20 mouse cellular contexts compared by ENCODE assay signal in genomic region chr16:81502578-81502977, GRCm38 (mm10).
"Had no signal": no experiment of that assay in that cellular context is flagged by ENCODE, and none has a peak within 500 bp of the region (broad histone marks: within the 10 kb centered on the region; RNA-seq: fewer than 3 reads in every experiment).

No protein-coding gene starts in this region.

- H3K27me3 ChIP-seq: liver, embryonic 13.5 days; liver, embryonic 15.5 days; lung, embryonic 15.5 days; megakaryocyte, embryonic 14.5 days; neural tube, embryonic 13.5 days; neural tube, embryonic 15.5 days; stomach, embryonic 15.5 days had no signal

- H3K4me1 ChIP-seq: liver, embryonic 13.5 days; liver, embryonic 15.5 days; lung, embryonic 15.5 days; megakaryocyte, embryonic 14.5 days; neural tube, embryonic 13.5 days; neural tube, embryonic 15.5 days; stomach, embryonic 15.5 days had no signal

- H3K36me3 ChIP-seq: liver, embryonic 13.5 days; liver, embryonic 15.5 days; lung, embryonic 15.5 days; neural tube, embryonic 13.5 days; neural tube, embryonic 15.5 days; stomach, embryonic 15.5 days had no signal

- ATAC-seq: liver, postnatal 0 days; lung, postnatal 0 days had no signal

- H3K9ac ChIP-seq: liver, embryonic 13.5 days; liver, embryonic 15.5 days; liver, postnatal 0 days; lung, embryonic 15.5 days; neural tube, embryonic 13.5 days; neural tube, embryonic 15.5 days; stomach, embryonic 15.5 days had no signal

- H3K27ac ChIP-seq: liver, embryonic 13.5 days; liver, embryonic 15.5 days; lung, embryonic 15.5 days; macrophage; neural tube, embryonic 13.5 days; neural tube, embryonic 15.5 days; stomach, embryonic 15.5 days; stomach, postnatal 0 days had no signal

- H3K4me2 ChIP-seq: liver, embryonic 13.5 days; liver, embryonic 15.5 days; lung, embryonic 15.5 days; neural tube, embryonic 13.5 days; neural tube, embryonic 15.5 days; stomach, embryonic 15.5 days had no signal

- H3K9me3 ChIP-seq: liver, embryonic 13.5 days; liver, embryonic 15.5 days; lung, embryonic 15.5 days; megakaryocyte, embryonic 14.5 days; neural tube, embryonic 13.5 days; neural tube, embryonic 15.5 days; stomach, embryonic 15.5 days had no signal

- H3K4me3 ChIP-seq: liver, embryonic 13.5 days; liver, embryonic 15.5 days; lung, embryonic 15.5 days; megakaryocyte, embryonic 14.5 days; myocyte; neural tube, embryonic 13.5 days; neural tube, embryonic 15.5 days; stomach, embryonic 15.5 days had no signal

- DNase-seq: liver, embryonic 13.5 days; liver, postnatal 0 days; lung, adult 2 months; lung, postnatal 14 days; lung, postnatal 36 days; retina, postnatal 1 day; right cerebral cortex, adult 18-20 months; thymus, adult 2 months; thymus, postnatal 25 days; thymus, postnatal 4 days had no signal
